Mouse (Mus musculus): ENCODE results near the gene Ssr3. TPM values are rescaled to one million over a fixed set of nuclear protein-coding genes. Genes with fewer than 3 reads are reported as not detected.

Ssr3 gene
- total RNA-seq, 1 experiment, result 251 TPM

DNA sequence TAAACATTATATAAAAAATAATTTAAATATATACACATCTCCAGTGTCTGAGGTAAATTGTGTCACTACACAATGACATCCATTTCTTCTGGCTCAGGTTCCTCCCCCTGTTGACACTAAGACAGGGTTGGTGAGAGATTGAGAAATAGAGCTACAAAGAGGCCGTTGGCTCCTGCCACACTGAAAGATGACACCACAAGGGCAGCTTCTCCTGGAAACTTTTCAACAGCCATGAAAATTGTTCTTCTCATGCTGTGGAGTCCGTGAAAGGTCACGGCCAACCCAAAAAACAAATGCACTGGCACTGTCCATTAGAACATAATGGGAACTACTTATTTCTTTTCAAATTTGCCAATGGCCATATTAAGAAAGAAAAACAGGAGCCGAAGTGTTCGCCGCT lies 27.2 kb downstream of the Ssr3 start:
- no peak for DNase-seq (ENCODE audit: low read depth, low spot score)
- Histone ChIP-seq H3K27ac (ENCODE audit: insufficient read depth, low read depth, low read length, poor library complexity, severe bottlenecking) (no peak overlapping the region), H3K9ac (ENCODE audit: insufficient read depth, low read depth, low read length, poor library complexity, severe bottlenecking) (no peak overlapping the region), H3K36me3 (ENCODE audit: control insufficient read depth, insufficient read depth, low read length, poor library complexity, severe bottlenecking) (peaks cover 6% of the 10 kb centered on the region; the same call in 1 of the 2 replicates), H3K9me3 (ENCODE audit: control insufficient read depth, insufficient read depth, low read depth, low read length) (no peaks in the 10 kb centered on the region), H3K4me1 (ENCODE audit: control insufficient read depth in 2 of 2, insufficient read depth in 2 of 2, low read length in 2 of 2, poor library complexity in 1 of 2) (no peaks in the 10 kb centered on the region), H3K4me3 (ENCODE audit: insufficient read depth in 1 of 2, low read depth in 1 of 2, low read length in 2 of 2, poor library complexity in 1 of 2, severe bottlenecking in 1 of 2) (no peak overlapping the region)
- TF ChIP-seq MAFK (IDR thresholded peaks at IDR 0.05; ENCODE audit: insufficient read depth, low read depth, low read length) (no peak), CHD2 (IDR thresholded peaks at IDR 0.05; ENCODE audit: low read depth, low read length) (no peak), ZNF384 (IDR thresholded peaks at IDR 0.05; ENCODE audit: low read depth, low read length) (no peak), HCFC1 (IDR thresholded peaks at IDR 0.05; ENCODE audit: borderline replicate concordance, insufficient read depth, low read length) (no peak), ZC3H11A (IDR thresholded peaks at IDR 0.05; ENCODE audit: borderline replicate concordance, low read depth, low read length) (no peak)
- in situ Hi-C loops (cut with MboI; ENCODE audit: low sequenced_read_pairs in 2 of 2, unreplicated experiment in 2 of 2), result no loop called here

DNA sequence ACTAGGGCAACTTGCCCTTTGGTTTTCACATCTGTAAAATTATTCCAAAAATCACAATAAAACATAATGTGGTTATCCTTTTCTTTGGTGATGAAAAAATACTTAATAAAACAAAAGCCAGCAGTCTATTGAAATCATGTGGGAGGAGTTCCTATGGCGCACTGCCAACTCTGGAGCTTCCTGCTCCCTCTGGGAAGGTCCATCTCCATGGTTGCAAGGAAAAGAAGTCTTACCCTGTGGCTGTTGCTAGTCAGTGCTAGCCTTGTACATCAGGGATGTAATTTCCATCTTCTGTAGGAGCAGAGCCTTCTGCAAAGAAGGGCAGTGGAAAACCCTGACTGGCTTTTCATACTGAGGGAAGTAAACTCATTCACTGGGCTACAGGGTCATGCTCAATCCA lies 29.0 kb downstream of the Ssr3 start:
- H3K9me3 ChIP-seq (ENCODE audit: control insufficient read depth, insufficient read depth, low read depth, low read length), result no peaks in the 10 kb centered on the region
- no peak overlapping the region for H3K4me3 ChIP-seq (ENCODE audit: insufficient read depth in 1 of 2, low read depth in 1 of 2, low read length in 2 of 2, poor library complexity in 1 of 2, severe bottlenecking in 1 of 2)
- H3K27ac ChIP-seq (ENCODE audit: insufficient read depth, low read depth, low read length, poor library complexity, severe bottlenecking), result no peak overlapping the region
- H3K9ac ChIP-seq (ENCODE audit: insufficient read depth, low read depth, low read length, poor library complexity, severe bottlenecking), result no peak overlapping the region
- in situ Hi-C loops (cut with MboI; ENCODE audit: low sequenced_read_pairs in 2 of 2, unreplicated experiment in 2 of 2), result no loop called here
- peaks cover 6% of the 10 kb centered on the region; the same call in 1 of the 2 replicates for H3K36me3 ChIP-seq (ENCODE audit: control insufficient read depth, insufficient read depth, low read length, poor library complexity, severe bottlenecking)
- DNase-seq (ENCODE audit: low read depth, low spot score), result no peak
- TF ChIP-seq HCFC1 (IDR thresholded peaks at IDR 0.05; ENCODE audit: borderline replicate concordance, insufficient read depth, low read length) (no peak), MAFK (IDR thresholded peaks at IDR 0.05; ENCODE audit: insufficient read depth, low read depth, low read length) (no peak)
- H3K4me1 ChIP-seq (ENCODE audit: control insufficient read depth in 2 of 2, insufficient read depth in 2 of 2, low read length in 2 of 2, poor library complexity in 1 of 2), result no peaks in the 10 kb centered on the region

DNA sequence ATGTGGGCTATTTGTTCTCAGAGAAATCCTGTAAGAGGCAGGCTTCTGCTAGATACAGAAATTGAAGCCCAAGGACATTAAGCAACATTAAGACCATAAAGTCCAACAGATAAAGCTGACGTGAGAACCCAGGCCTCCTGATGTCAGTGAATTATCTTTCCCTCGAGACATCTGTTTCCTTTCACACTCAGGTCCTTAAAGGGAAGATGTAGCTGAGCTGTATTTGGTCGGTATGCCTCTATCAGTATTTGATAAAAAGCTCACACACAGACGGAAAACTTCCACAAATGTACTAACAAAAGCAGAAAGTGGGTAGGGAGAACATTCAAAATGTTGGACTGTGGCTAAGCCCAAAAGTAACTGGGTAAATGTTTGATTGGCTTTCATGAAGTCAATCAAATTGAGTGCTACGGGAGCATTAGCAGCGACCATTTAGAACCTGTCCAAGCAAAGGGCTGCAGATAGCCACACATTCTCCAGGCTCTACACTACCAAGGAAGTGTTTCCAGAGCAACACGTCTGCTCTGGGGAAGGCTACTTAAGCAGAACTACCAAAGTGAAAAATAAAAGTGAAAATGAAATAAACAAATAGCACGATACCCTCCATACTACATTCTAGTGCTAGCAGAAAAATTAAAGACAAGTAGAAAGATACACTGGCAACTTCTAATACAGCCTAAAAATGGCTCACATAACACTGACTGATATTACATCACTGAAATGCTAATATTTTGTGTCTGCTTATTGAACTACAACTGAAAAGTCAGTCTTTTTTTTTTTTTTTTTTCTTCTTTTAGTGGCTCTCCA lies 32.1 kb downstream of the Ssr3 start:
- Histone ChIP-seq H3K4me1 (ENCODE audit: control insufficient read depth in 2 of 2, insufficient read depth in 2 of 2, low read length in 2 of 2, poor library complexity in 1 of 2) (no peaks in the 10 kb centered on the region), H3K27ac (ENCODE audit: insufficient read depth, low read depth, low read length, poor library complexity, severe bottlenecking) (no peak overlapping the region), H3K36me3 (ENCODE audit: control insufficient read depth, insufficient read depth, low read length, poor library complexity, severe bottlenecking) (no peaks in the 10 kb centered on the region), H3K9ac (ENCODE audit: insufficient read depth, low read depth, low read length, poor library complexity, severe bottlenecking) (no peak overlapping the region), H3K9me3 (ENCODE audit: control insufficient read depth, insufficient read depth, low read depth, low read length) (no peaks in the 10 kb centered on the region), H3K4me3 (ENCODE audit: insufficient read depth in 1 of 2, low read depth in 1 of 2, low read length in 2 of 2, poor library complexity in 1 of 2, severe bottlenecking in 1 of 2) (no peak overlapping the region)
- in situ Hi-C loops (cut with MboI; ENCODE audit: low sequenced_read_pairs in 2 of 2, unreplicated experiment in 2 of 2), result no loop called here
- DNase-seq (ENCODE audit: low read depth, low spot score), result no peak
- TF ChIP-seq CHD2 (IDR thresholded peaks at IDR 0.05; ENCODE audit: low read depth, low read length), result no peak
- no peak for TF ChIP-seq ZC3H11A (IDR thresholded peaks at IDR 0.05; ENCODE audit: borderline replicate concordance, low read depth, low read length)
- TF ChIP-seq ZNF384 (IDR thresholded peaks at IDR 0.05; ENCODE audit: low read depth, low read length), result no peak
- TF ChIP-seq HCFC1 (IDR thresholded peaks at IDR 0.05; ENCODE audit: borderline replicate concordance, insufficient read depth, low read length), result no peak
- TF ChIP-seq MAFK (IDR thresholded peaks at IDR 0.05; ENCODE audit: insufficient read depth, low read depth, low read length), result no peak

DNA sequence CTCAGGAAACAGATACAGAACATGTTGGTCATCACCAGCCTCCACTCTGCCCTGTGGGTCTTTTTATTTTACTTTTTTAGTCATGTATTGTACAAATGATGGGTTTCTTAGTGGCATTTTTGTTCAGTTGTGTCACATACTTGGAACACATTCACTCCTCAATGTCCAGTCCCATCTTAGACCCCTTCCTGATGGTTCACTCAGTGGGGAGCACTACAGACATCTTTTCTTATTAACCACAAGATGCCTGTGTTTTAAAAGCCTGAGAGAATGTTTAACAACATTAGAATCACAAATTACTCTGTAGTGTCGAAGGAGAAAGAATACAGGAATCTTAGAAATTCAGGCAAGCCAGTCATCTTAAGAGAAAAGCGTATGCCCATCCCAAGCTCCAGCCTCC lies 33.6 kb downstream of the Ssr3 start:
- no peak for TF ChIP-seq ZC3H11A (IDR thresholded peaks at IDR 0.05; ENCODE audit: borderline replicate concordance, low read depth, low read length)
- TF ChIP-seq CHD2 (IDR thresholded peaks at IDR 0.05; ENCODE audit: low read depth, low read length), result no peak
- TF ChIP-seq HCFC1 (IDR thresholded peaks at IDR 0.05; ENCODE audit: borderline replicate concordance, insufficient read depth, low read length), result no peak
- no peak for TF ChIP-seq ZNF384 (IDR thresholded peaks at IDR 0.05; ENCODE audit: low read depth, low read length)
- TF ChIP-seq MAFK (IDR thresholded peaks at IDR 0.05; ENCODE audit: insufficient read depth, low read depth, low read length), result no peak
- in situ Hi-C loops (cut with MboI; ENCODE audit: low sequenced_read_pairs in 2 of 2, unreplicated experiment in 2 of 2), result no loop called here
- no peak overlapping the region for H3K9ac ChIP-seq (ENCODE audit: insufficient read depth, low read depth, low read length, poor library complexity, severe bottlenecking)
- no peaks in the 10 kb centered on the region for H3K36me3 ChIP-seq (ENCODE audit: control insufficient read depth, insufficient read depth, low read length, poor library complexity, severe bottlenecking)
- no peaks in the 10 kb centered on the region for H3K9me3 ChIP-seq (ENCODE audit: control insufficient read depth, insufficient read depth, low read depth, low read length)
- DNase-seq (ENCODE audit: low read depth, low spot score), result no peak
- no peak overlapping the region for H3K4me3 ChIP-seq (ENCODE audit: insufficient read depth in 1 of 2, low read depth in 1 of 2, low read length in 2 of 2, poor library complexity in 1 of 2, severe bottlenecking in 1 of 2)
- no peak overlapping the region for H3K27ac ChIP-seq (ENCODE audit: insufficient read depth, low read depth, low read length, poor library complexity, severe bottlenecking)
- H3K4me1 ChIP-seq (ENCODE audit: control insufficient read depth in 2 of 2, insufficient read depth in 2 of 2, low read length in 2 of 2, poor library complexity in 1 of 2), result no peaks in the 10 kb centered on the region

Measured in ES-E14 (cell line).